Mouse (Mus musculus) heart, adult 2 months (tissue): Measurements from ENCODE around the gene Reck.

Experiments used
- CTCF ChIP-seq: fragments of 200-600 bp; IDR thresholded peaks from 2 replicates; pipeline ENCODE4 v1.8.1; 2022; ENCODE audit warnings: antibody characterized with exemption, mild to moderate bottlenecking, moderate library complexity
- EP300 ChIP-seq: fragments of 200-500 bp; IDR thresholded peaks from 2 replicates; pipeline ENCODE4 v1.6.1; 2011; ENCODE audit warnings: low read depth, low read length, control low read depth; ENCODE audit not compliant: insufficient read depth

GRCm38 (mm10) chr4:43980846-43981245 lies 105.5 kb downstream of the Reck start:
- TF ChIP-seq EP300 (no peak), CTCF (no peak)
